Mouse (Mus musculus): ENCODE data around the gene Acpp. TPM values are rescaled to one million over a fixed set of nuclear protein-coding genes. Genes with fewer than 3 reads are reported as not detected.

Acpp gene
- total and polyA plus RNA-seq, 2 experiments from 2014 or later: 0.25 to 3.1 TPM

- ATAC-seq (no peak), DNase-seq (ENCODE audit: low spot score) (no peak)
- H3K27ac ChIP-seq: no peak overlapping the region
- no peaks in the 10 kb centered on the region for H3K9me3 ChIP-seq (ENCODE audit: low read length)
- no peaks in the 10 kb centered on the region for H3K4me1 ChIP-seq (ENCODE audit: insufficient read depth, low read length)
- no peak overlapping the region for H3K9ac ChIP-seq (replicated peaks; ENCODE audit: low read length)
- no peak overlapping the region for H3K4me3 ChIP-seq (ENCODE audit: low read length)
- no peaks in the 10 kb centered on the region for H3K36me3 ChIP-seq (ENCODE audit: insufficient read depth, low read length)
- TF ChIP-seq CTCF (IDR thresholded peaks at IDR 0.05; ENCODE audit: low read depth): no peak
- WGBS: 81% methylated on average over 10 of the region's 10 CpGs
- H3K4me2 ChIP-seq (ENCODE audit: low read depth, low read length): no peak overlapping the region
- no peaks in the 10 kb centered on the region for H3K27me3 ChIP-seq (ENCODE audit: insufficient read depth, low read length)
Observed at GRCm38 (mm10) chr9:104304800-104305199, 32.7 kb downstream of the Acpp start.

- Histone ChIP-seq H3K9me3 (ENCODE audit: low read length) (no peaks in the 10 kb centered on the region), H3K36me3 (ENCODE audit: insufficient read depth, low read length) (no peaks in the 10 kb centered on the region), H3K4me2 (ENCODE audit: low read depth, low read length) (no peak overlapping the region), H3K4me3 (ENCODE audit: low read length) (no peak overlapping the region), H3K4me1 (ENCODE audit: insufficient read depth, low read length) (no peaks in the 10 kb centered on the region), H3K27me3 (ENCODE audit: insufficient read depth, low read length) (no peaks in the 10 kb centered on the region), H3K27ac (no peak overlapping the region), H3K9ac (replicated peaks; ENCODE audit: low read length) (no peak overlapping the region)
- ATAC-seq (no peak), DNase-seq (ENCODE audit: low spot score) (no peak)
- no peak for TF ChIP-seq CTCF (IDR thresholded peaks at IDR 0.05; ENCODE audit: low read depth)
- WGBS: 82% methylated on average over 4 of the region's 4 CpGs
Observed at GRCm38 (mm10) chr9:104304376-104304775, 33.2 kb downstream of the Acpp start.

DNA sequence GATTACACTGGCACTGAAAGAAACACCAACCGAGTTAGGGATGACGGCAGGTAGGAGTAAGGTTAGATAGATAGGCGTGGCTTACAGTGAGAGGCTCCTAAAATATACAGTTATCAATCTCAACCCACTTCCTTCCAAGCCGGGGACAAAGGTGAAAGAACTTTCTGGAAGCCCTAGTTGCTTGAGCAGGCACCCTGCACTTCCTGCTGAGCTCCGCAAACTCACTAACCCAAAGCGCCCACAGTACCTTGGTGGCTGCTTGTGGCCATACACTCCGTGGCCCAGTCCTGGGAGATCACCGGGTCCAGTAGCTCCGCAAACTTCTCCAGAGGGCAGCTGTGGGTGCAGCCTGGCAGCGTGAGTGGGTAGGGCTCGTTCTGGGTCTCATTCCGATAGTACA is 37.0 kb downstream of the Acpp start:
- DNase-seq (ENCODE audit: low spot score): no peak

DNA sequence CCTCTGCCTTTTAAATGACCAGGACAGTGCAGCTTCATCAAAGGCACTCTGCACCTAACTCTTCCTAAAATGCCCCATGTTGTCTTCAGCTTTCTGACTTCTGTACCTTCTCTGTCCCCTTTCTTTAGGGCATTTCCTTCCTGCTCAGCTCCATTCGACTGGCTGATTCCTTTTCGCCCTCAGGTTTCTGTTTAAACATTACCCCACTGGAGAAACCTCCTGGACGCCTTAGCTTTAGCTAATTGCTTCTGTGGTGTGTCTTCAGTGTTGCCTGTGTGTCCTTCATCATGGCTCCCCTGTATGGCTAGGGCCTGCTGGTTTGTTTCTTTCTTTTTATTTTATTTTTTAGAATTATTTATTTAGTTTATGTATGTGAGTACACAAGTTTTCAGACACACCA is 40.5 kb downstream of the Acpp start:
- Histone ChIP-seq H3K4me1 (ENCODE audit: insufficient read depth, low read length) (no peaks in the 10 kb centered on the region), H3K9ac (replicated peaks; ENCODE audit: low read length) (no peak overlapping the region), H3K36me3 (ENCODE audit: insufficient read depth, low read length) (no peaks in the 10 kb centered on the region), H3K4me2 (ENCODE audit: low read depth, low read length) (no peak overlapping the region), H3K27me3 (ENCODE audit: insufficient read depth, low read length) (no peaks in the 10 kb centered on the region), H3K27ac (no peak overlapping the region), H3K4me3 (ENCODE audit: low read length) (no peak overlapping the region), H3K9me3 (ENCODE audit: low read length) (no peaks in the 10 kb centered on the region)
- no peak for TF ChIP-seq CTCF (IDR thresholded peaks at IDR 0.05; ENCODE audit: low read depth)
- ATAC-seq: no peak
- DNase-seq (ENCODE audit: low spot score): no peak
- WGBS: 80% methylated on average over 3 of the region's 3 CpGs

More for the DNA sequence above, 37.0 kb downstream of the Acpp start:
- no peaks in the 10 kb centered on the region for H3K27me3 ChIP-seq (ENCODE audit: insufficient read depth, low read length)
- no peaks in the 10 kb centered on the region for H3K4me1 ChIP-seq (ENCODE audit: insufficient read depth, low read length)
- no peak overlapping the region for H3K4me3 ChIP-seq (ENCODE audit: low read length)
- no peaks in the 10 kb centered on the region for H3K9me3 ChIP-seq (ENCODE audit: low read length)
- no peaks in the 10 kb centered on the region for H3K36me3 ChIP-seq (ENCODE audit: insufficient read depth, low read length)
- H3K4me2 ChIP-seq (ENCODE audit: low read depth, low read length): no peak overlapping the region
- no peak overlapping the region for H3K9ac ChIP-seq (replicated peaks; ENCODE audit: low read length)
- no peak overlapping the region for H3K27ac ChIP-seq
- 86% methylated on average over 12 of the region's 12 CpGs for WGBS
- TF ChIP-seq CTCF (IDR thresholded peaks at IDR 0.05; ENCODE audit: low read depth): no peak
- no peak for ATAC-seq

- Histone ChIP-seq H3K4me2 (ENCODE audit: low read depth, low read length) (no peak overlapping the region), H3K4me1 (ENCODE audit: insufficient read depth, low read length) (no peaks in the 10 kb centered on the region), H3K36me3 (ENCODE audit: insufficient read depth, low read length) (no peaks in the 10 kb centered on the region), H3K9me3 (ENCODE audit: low read length) (no peaks in the 10 kb centered on the region), H3K4me3 (ENCODE audit: low read length) (no peak overlapping the region), H3K9ac (replicated peaks; ENCODE audit: low read length) (no peak overlapping the region), H3K27ac (no peak overlapping the region), H3K27me3 (ENCODE audit: insufficient read depth, low read length) (no peaks in the 10 kb centered on the region)
- no peak for DNase-seq (ENCODE audit: low spot score)
- no peak for TF ChIP-seq CTCF (IDR thresholded peaks at IDR 0.05; ENCODE audit: low read depth)
- 72% methylated on average over 6 of the region's 6 CpGs for WGBS
- no peak for ATAC-seq
Observed at GRCm38 (mm10) chr9:104284934-104285333, 52.6 kb downstream of the Acpp start.

GRCm38 (mm10) chr9:104282536-104282935 is 55.0 kb downstream of the Acpp start:
- H3K4me3 ChIP-seq (ENCODE audit: low read length): no peak overlapping the region
- WGBS: 28% methylated on average over 8 of the region's 8 CpGs
- H3K36me3 ChIP-seq (ENCODE audit: insufficient read depth, low read length): no peaks in the 10 kb centered on the region
- no peak overlapping the region for H3K9ac ChIP-seq (replicated peaks; ENCODE audit: low read length)
- no peaks in the 10 kb centered on the region for H3K4me1 ChIP-seq (ENCODE audit: insufficient read depth, low read length)
- TF ChIP-seq CTCF (IDR thresholded peaks at IDR 0.05; ENCODE audit: low read depth): no peak
- DNase-seq (ENCODE audit: low spot score) (no peak), ATAC-seq (no peak)
- no peak overlapping the region for H3K4me2 ChIP-seq (ENCODE audit: low read depth, low read length)
- no peaks in the 10 kb centered on the region for H3K27me3 ChIP-seq (ENCODE audit: insufficient read depth, low read length)
- H3K27ac ChIP-seq: no peak overlapping the region
- no peaks in the 10 kb centered on the region for H3K9me3 ChIP-seq (ENCODE audit: low read length)

DNA sequence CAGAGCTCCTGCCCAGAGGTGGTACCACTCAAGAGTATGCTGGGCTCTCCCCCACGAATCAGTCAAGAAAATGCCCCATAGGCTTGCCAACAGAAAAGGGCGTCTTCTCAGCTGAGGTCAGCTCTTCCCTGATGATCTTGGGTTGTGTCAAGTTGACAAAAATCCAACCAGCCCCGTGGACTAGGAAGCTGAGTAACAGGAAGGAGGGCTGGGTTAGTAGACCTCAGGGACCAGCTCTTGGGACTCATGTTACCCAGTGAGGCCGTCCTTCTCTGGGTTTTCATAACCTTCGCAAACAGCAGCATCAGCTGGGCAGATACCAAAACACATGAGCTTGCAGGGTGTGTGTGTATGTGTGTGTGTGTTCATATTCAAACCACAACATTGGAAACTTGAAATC is 55.8 kb downstream of the Acpp start:
- ATAC-seq (no peak), DNase-seq (ENCODE audit: low spot score) (no peak)
- Histone ChIP-seq H3K9ac (replicated peaks; ENCODE audit: low read length) (no peak overlapping the region), H3K4me2 (ENCODE audit: low read depth, low read length) (no peak overlapping the region), H3K27me3 (ENCODE audit: insufficient read depth, low read length) (no peaks in the 10 kb centered on the region), H3K4me1 (ENCODE audit: insufficient read depth, low read length) (no peaks in the 10 kb centered on the region), H3K9me3 (ENCODE audit: low read length) (no peaks in the 10 kb centered on the region), H3K27ac (no peak overlapping the region), H3K36me3 (ENCODE audit: insufficient read depth, low read length) (no peaks in the 10 kb centered on the region), H3K4me3 (ENCODE audit: low read length) (no peak overlapping the region)
- WGBS: 86% methylated on average over 5 of the region's 5 CpGs
- TF ChIP-seq CTCF (IDR thresholded peaks at IDR 0.05; ENCODE audit: low read depth): no peak
